In genomic region chr12:40154188-40154587, GRCm38 (mm10) we compare ENCODE assay signal across 14 mouse cellular contexts. TPM values are rescaled to one million over a fixed set of nuclear protein-coding genes. Genes with fewer than 3 reads are reported as not detected.
"Had no signal": no experiment of that assay in that cellular context is flagged by ENCODE, and none has a peak within 500 bp of the region (broad histone marks: within the 10 kb centered on the region; RNA-seq: fewer than 3 reads in every experiment).

No protein-coding gene starts in this region.

- ATAC-seq: liver, postnatal 0 days; lung, postnatal 0 days; midbrain, embryonic 15.5 days had no signal

- DNase-seq: kidney, adult 8-10 months; kidney, postnatal 14 days; kidney, postnatal 4 days; left cerebral cortex, postnatal 4 days; liver, postnatal 0 days; lung, embryonic 14.5 days; lung, postnatal 36 days; retina, postnatal 1 day; right cerebral cortex, postnatal 25 days; thymus, adult 18-20 months; thymus, postnatal 36 days had no signal

RNA-seq across cellular contexts. Expression of gene Scin, which starts 20.2 kb away (rescaled TPM):
- total RNA-seq: neutrophil, adult 5-6 weeks had no signal
